Mouse (Mus musculus) macrophage (primary cell): ENCODE results near the gene Rrbp1. TPM values are rescaled to one million over a fixed set of nuclear protein-coding genes. Genes with fewer than 3 reads are reported as not detected.

Experiments
- H3K27ac ChIP-seq: fragments of 350-480 bp; formaldehyde crosslinking; 2 replicates; pipeline ENCODE4 v1.9.0; 2021
- H3K36me3 ChIP-seq: fragments of 350-480 bp; formaldehyde crosslinking; 2 replicates; pipeline ENCODE4 v1.9.0; 2021; ENCODE audit errors: inconsistent target
- H3K4me3 ChIP-seq: fragments of 350-480 bp; formaldehyde crosslinking; 2 replicates; pipeline ENCODE4 v1.9.0; 2021; ENCODE audit errors: inconsistent target
- H3K79me2 ChIP-seq: fragments of 350-480 bp; formaldehyde crosslinking; 2 replicates; pipeline ENCODE4 v1.9.0; 2021; ENCODE audit errors: inconsistent target
- WGBS: methylation state at CpG from one replicate; pipeline ENCODE4 v1.1.7; 2026; ENCODE audit warnings: inconsistent platforms; ENCODE audit not compliant: missing documents; 5-methylcytosine and 5-hydroxymethylcytosine counted together
- polyA plus RNA-seq: library from polyadenylated mRNA; stranded (reverse); fragments of 250-400 nt; gene quantifications from 3 replicates; pipeline ENCODE4 v1.2.4, GENCODE M21; 2018; ENCODE audit warnings: inconsistent platforms

Rrbp1 gene
- polyA plus RNA-seq, 1 experiment from 2014 or later, result 943 TPM

GRCm38 (mm10) chr2:143955746-143956145, 55.3 kb downstream of the Rrbp1 start:
- H3K4me3 ChIP-seq, result no peak overlapping the region
- 98% methylated on average over 4 of the region's 4 CpGs for WGBS
- no peak overlapping the region for H3K27ac ChIP-seq
- peaks cover 89% of the 10 kb centered on the region for H3K36me3 ChIP-seq
- peaks cover 2% of the 10 kb centered on the region; the same call in 1 of the 2 replicates for H3K79me2 ChIP-seq

GRCm38 (mm10) chr2:143955004-143955403, 56.1 kb downstream of the Rrbp1 start:
- no peak overlapping the region for H3K4me3 ChIP-seq
- WGBS, result 95% methylated on average over 4 of the region's 4 CpGs
- H3K36me3 ChIP-seq, result peaks cover 90% of the 10 kb centered on the region
- H3K27ac ChIP-seq, result no peak overlapping the region
- no peaks in the 10 kb centered on the region for H3K79me2 ChIP-seq

DNA sequence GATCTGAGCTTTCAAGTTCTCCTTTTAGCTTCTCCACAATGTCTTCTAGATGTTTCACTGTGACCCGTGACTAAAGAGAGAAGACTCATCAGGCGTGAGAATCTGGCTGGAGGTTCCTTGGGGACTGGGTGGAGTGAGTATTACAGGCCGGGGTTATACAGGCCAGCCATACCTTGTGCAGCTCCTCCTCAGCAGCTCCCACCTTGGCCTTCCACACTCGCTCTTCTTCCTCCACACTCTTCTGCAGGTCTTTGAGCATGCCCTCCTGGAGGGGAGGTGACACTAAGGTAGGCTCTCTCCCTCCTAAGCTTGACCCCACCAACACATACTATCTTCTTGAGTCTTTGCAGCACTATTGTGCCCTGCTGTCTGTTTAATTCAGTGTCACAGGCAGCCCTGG, 57.1 kb downstream of the Rrbp1 start:
- H3K4me3 ChIP-seq, result no peak overlapping the region
- H3K79me2 ChIP-seq, result no peaks in the 10 kb centered on the region
- peaks cover 94% of the 10 kb centered on the region for H3K36me3 ChIP-seq
- no peak overlapping the region for H3K27ac ChIP-seq
- 88% methylated on average over 4 of the region's 4 CpGs for WGBS

GRCm38 (mm10) chr2:143951546-143952315, 59.3 kb downstream of the Rrbp1 start:
- no peak overlapping the region for H3K27ac ChIP-seq
- peaks cover 100% of the 10 kb centered on the region for H3K36me3 ChIP-seq
- no peaks in the 10 kb centered on the region for H3K79me2 ChIP-seq
- H3K4me3 ChIP-seq, result no peak overlapping the region
- WGBS, result 96% methylated on average over 5 of the region's 5 CpGs

DNA sequence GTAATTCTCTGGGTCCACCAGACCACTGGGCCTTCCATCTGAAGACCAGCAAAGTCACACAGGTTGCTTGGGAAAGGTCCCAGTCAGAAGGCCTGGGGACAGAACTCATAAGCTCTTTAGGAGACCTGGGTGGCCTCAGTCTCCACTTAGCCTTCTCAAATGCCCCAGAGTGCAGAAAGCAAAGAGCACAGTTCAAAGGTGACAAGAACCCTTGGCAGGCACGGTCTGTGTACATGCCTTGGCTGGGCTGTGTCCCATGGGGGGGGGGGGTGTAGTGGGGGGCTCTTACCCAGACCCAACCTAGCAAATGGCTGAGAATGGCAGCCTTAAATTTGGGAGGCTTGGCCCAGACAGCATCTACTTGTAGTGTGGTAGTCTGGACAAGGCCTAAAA, 60.0 kb downstream of the Rrbp1 start:
- Histone ChIP-seq H3K36me3 (peaks cover 100% of the 10 kb centered on the region), H3K79me2 (no peaks in the 10 kb centered on the region), H3K4me3 (no peak overlapping the region), H3K27ac (no peak overlapping the region)
- WGBS, result 100% methylated on average over 1 of the region's 1 CpGs

- H3K36me3 ChIP-seq, result peaks cover 96% of the 10 kb centered on the region
- WGBS, result 91% methylated on average over 4 of the region's 5 CpGs
- no peaks in the 10 kb centered on the region for H3K79me2 ChIP-seq
- H3K27ac ChIP-seq, result no peak overlapping the region
- no peak overlapping the region for H3K4me3 ChIP-seq
Measured at GRCm38 (mm10) chr2:143950290-143951027, 60.6 kb downstream of the Rrbp1 start.

- no peak overlapping the region for H3K4me3 ChIP-seq
- H3K36me3 ChIP-seq, result peaks cover 88% of the 10 kb centered on the region
- no peaks in the 10 kb centered on the region for H3K79me2 ChIP-seq
- no peak overlapping the region for H3K27ac ChIP-seq
- 98% methylated on average over 6 of the region's 6 CpGs for WGBS
Measured at GRCm38 (mm10) chr2:143949217-143949616, 61.8 kb downstream of the Rrbp1 start.

GRCm38 (mm10) chr2:143948416-143948815, 62.6 kb downstream of the Rrbp1 start:
- WGBS, result 97% methylated on average over 4 of the region's 4 CpGs

GRCm38 (mm10) chr2:143947981-143948380, 63.1 kb downstream of the Rrbp1 start:
- Histone ChIP-seq H3K36me3 (peaks cover 75% of the 10 kb centered on the region), H3K79me2 (no peaks in the 10 kb centered on the region), H3K4me3 (no peak overlapping the region), H3K27ac (no peak overlapping the region)
- 69% methylated on average over 3 of the region's 3 CpGs for WGBS

More at GRCm38 (mm10) chr2:143948416-143948815, 62.6 kb downstream of the Rrbp1 start:
- Histone ChIP-seq H3K4me3 (no peak overlapping the region), H3K79me2 (no peaks in the 10 kb centered on the region), H3K36me3 (peaks cover 80% of the 10 kb centered on the region), H3K27ac (no peak overlapping the region)

- Histone ChIP-seq H3K79me2 (peaks cover 4% of the 10 kb centered on the region; the same call in 1 of the 2 replicates), H3K27ac (no peak overlapping the region), H3K36me3 (peaks cover 59% of the 10 kb centered on the region), H3K4me3 (no peak overlapping the region)
- 92% methylated on average over 2 of the region's 2 CpGs for WGBS
Measured at GRCm38 (mm10) chr2:143946399-143946798, 64.7 kb downstream of the Rrbp1 start.

DNA sequence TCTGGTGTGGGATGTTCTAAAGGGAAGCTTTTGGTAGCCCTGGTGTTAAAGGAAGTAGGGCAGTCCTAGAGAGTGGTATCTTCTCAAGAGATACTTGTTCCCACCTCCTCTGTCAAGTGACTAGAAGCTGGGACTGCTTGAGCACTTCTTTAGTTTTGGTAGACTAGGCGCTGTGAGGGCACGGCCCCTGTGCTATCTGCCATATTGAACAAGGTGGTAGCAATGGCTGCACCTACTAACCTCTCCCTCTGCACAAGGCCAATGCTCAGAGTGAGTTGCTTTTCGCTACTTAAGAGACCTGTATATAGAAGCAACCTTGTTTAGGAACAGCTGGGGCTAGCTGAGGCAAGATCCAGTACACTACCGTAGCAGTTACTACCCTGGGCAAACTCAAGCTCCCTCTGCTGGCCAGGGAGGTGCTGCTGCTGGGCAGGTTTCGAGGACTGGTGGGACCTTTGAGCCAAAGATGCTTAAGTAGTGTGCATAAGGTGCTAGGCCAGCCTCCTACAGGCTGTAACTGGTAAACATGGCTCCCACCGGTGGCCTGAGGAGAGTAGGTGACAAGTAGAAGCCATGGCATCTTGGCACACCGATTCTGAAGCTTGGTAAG, 65.5 kb downstream of the Rrbp1 start:
- peaks cover 12% of the 10 kb centered on the region; the same call in 1 of the 2 replicates for H3K79me2 ChIP-seq
- 94% methylated on average over 7 of the region's 7 CpGs for WGBS
- no peak overlapping the region for H3K4me3 ChIP-seq
- H3K36me3 ChIP-seq, result peaks cover 51% of the 10 kb centered on the region
- no peak overlapping the region for H3K27ac ChIP-seq

DNA sequence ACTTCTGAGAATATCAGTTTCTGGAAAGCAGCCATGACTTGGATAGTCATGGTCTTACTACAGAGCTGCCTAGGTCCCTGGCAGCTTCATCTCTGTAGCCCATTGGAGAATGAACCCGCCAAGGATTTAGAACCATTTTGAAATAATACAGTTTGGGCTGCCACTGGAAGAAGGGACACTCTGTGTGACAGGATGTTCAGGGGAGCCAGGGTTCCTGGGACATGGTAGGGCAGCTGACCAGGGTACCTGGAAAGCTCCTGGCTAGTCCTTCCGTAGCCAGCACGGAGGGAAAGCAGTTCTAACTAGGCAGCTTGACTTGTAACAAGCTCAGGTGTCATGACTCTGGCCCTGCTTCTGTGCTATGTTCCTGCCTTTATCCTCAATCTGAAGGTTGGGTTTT, 66.3 kb downstream of the Rrbp1 start:
- no peak overlapping the region for H3K27ac ChIP-seq
- 86% methylated on average over 3 of the region's 3 CpGs for WGBS
- H3K36me3 ChIP-seq, result peaks cover 50% of the 10 kb centered on the region
- peaks cover 20% of the 10 kb centered on the region; the same call in 1 of the 2 replicates for H3K79me2 ChIP-seq
- H3K4me3 ChIP-seq, result no peak overlapping the region

GRCm38 (mm10) chr2:143940406-143940805, 70.7 kb downstream of the Rrbp1 start:
- WGBS, result 71% methylated on average over 5 of the region's 5 CpGs
- Histone ChIP-seq H3K27ac (no peak overlapping the region), H3K4me3 (no peak overlapping the region), H3K36me3 (peaks cover 12% of the 10 kb centered on the region; the same call in 1 of the 2 replicates), H3K79me2 (peaks cover 64% of the 10 kb centered on the region)

DNA sequence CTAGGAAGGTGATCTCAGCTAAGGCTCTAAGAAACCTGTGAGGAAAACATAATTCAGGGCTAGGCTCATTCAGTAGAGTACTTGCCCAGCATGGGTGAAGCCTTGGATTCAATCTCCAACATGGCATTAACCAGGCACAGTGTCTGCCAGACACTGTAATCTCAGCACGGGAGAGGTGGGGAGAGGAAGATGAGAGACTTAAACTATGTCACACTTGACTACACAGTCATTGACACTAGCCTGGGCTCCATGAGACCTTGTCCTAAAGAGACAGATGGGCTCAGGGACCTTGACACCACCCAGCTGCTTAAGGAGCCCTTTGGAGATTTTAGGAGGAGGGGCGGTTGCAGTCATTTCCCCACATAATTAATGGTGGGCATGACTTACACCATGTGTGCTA, 73.2 kb downstream of the Rrbp1 start:
- Histone ChIP-seq H3K36me3 (peaks cover 8% of the 10 kb centered on the region; the same call in 1 of the 2 replicates), H3K79me2 (peaks cover 89% of the 10 kb centered on the region), H3K4me3 (no peak overlapping the region), H3K27ac (no peak overlapping the region)
- 96% methylated on average over 2 of the region's 2 CpGs for WGBS

GRCm38 (mm10) chr2:143934439-143934838, 76.6 kb downstream of the Rrbp1 start:
- H3K4me3 ChIP-seq, result no peak overlapping the region
- H3K27ac ChIP-seq, result no peak overlapping the region

More at GRCm38 (mm10) chr2:143934439-143934838, 76.6 kb downstream of the Rrbp1 start:
- WGBS, result 37% methylated on average over 7 of the region's 8 CpGs
- peaks cover 100% of the 10 kb centered on the region for H3K79me2 ChIP-seq
- H3K36me3 ChIP-seq, result no peaks in the 10 kb centered on the region; the same call in 1 of the 2 replicates
